Mouse (Mus musculus): Measurements from ENCODE around the gene Kcnk5. TPM values are rescaled to one million over a fixed set of nuclear protein-coding genes. Genes with fewer than 3 reads are reported as not detected.

The Kcnk5 gene
- total and polyA plus RNA-seq, 3 experiments = 9.3 to 10.9 TPM; not detected in 1

Other genes starting within 250 kb of the Kcnk5 start
- gene Gng2, start 204.2 kb downstream of the Kcnk5 start, total RNA-seq (2012; rRNA removed) = 3.3 and 8.9 TPM in 2 replicates
- 10 to 100 TPM in 1 of 2 experiments, not detected in 1; 17.2 TPM for gene Gng2, start 204.2 kb downstream of the Kcnk5 start, polyA plus RNA-seq (2012; ENCODE audit: insufficient read depth in 1 of 2, insufficient read length in 2 of 2, low read depth in 1 of 2, low replicate concordance in 2 of 2, missing spikeins in 1 of 2)
- gene Saysd1, start 43.3 kb downstream of the Kcnk5 start, total RNA-seq (2012; rRNA removed) = 2.0 and 3.2 TPM in 2 replicates
- 1 to 10 TPM in 1 of 2 experiments, not detected in 1; 4.4 TPM for gene Saysd1, start 43.3 kb downstream of the Kcnk5 start, polyA plus RNA-seq (2012; ENCODE audit: insufficient read depth in 1 of 2, insufficient read length in 2 of 2, low read depth in 1 of 2, low replicate concordance in 2 of 2, missing spikeins in 1 of 2)
- gene Kcnk16, start 87.4 kb upstream of the Kcnk5 start, total RNA-seq (2012; rRNA removed) = not detected in 2 replicates
- gene Kcnk16, start 87.4 kb upstream of the Kcnk5 start, polyA plus RNA-seq (2012; ENCODE audit: insufficient read depth in 1 of 2, insufficient read length in 2 of 2, low read depth in 1 of 2, low replicate concordance in 2 of 2, missing spikeins in 1 of 2) = not detected
- 9.9 and 10.3 TPM in 2 replicates for gene Nudt13, start 112.9 kb upstream of the Kcnk5 start, total RNA-seq (2012; rRNA removed)
- gene Nudt13, start 112.9 kb upstream of the Kcnk5 start, polyA plus RNA-seq (2012; ENCODE audit: insufficient read depth in 1 of 2, insufficient read length in 2 of 2, low read depth in 1 of 2, low replicate concordance in 2 of 2, missing spikeins in 1 of 2) = 10 to 100 TPM in 1 of 2 experiments, not detected in 1; 12.3 TPM
- gene Ecd, start 166.3 kb upstream of the Kcnk5 start, total RNA-seq (2012; rRNA removed) = 58.8 and 64.9 TPM in 2 replicates
- gene Ecd, start 166.3 kb upstream of the Kcnk5 start, polyA plus RNA-seq (2012; ENCODE audit: insufficient read depth in 1 of 2, insufficient read length in 2 of 2, low read depth in 1 of 2, low replicate concordance in 2 of 2, missing spikeins in 1 of 2) = 10 to 100 TPM in 1 of 2 experiments, not detected in 1; 72.2 TPM
- gene Fam149b, start 166.4 kb upstream of the Kcnk5 start, total RNA-seq (2012; rRNA removed) = 16.1 and 18.9 TPM in 2 replicates
- gene Fam149b, start 166.4 kb upstream of the Kcnk5 start, polyA plus RNA-seq (2012; ENCODE audit: insufficient read depth in 1 of 2, insufficient read length in 2 of 2, low read depth in 1 of 2, low replicate concordance in 2 of 2, missing spikeins in 1 of 2) = 10 to 100 TPM in 1 of 2 experiments, not detected in 1; 25.8 TPM
- 125 and 138 TPM in 2 replicates for gene Dnajc9, start 207.1 kb upstream of the Kcnk5 start, total RNA-seq (2012; rRNA removed)
- gene Dnajc9, start 207.1 kb upstream of the Kcnk5 start, polyA plus RNA-seq (2012; ENCODE audit: insufficient read depth in 1 of 2, insufficient read length in 2 of 2, low read depth in 1 of 2, low replicate concordance in 2 of 2, missing spikeins in 1 of 2) = 100 to 1,000 TPM; 114 to 385 TPM
- gene Mrps16, start 211.8 kb upstream of the Kcnk5 start, total RNA-seq (2012; rRNA removed) = 119 and 132 TPM in 2 replicates
- 100 to 1,000 TPM in 1 of 2 experiments, not detected in 1; 112 TPM for gene Mrps16, start 211.8 kb upstream of the Kcnk5 start, polyA plus RNA-seq (2012; ENCODE audit: insufficient read depth in 1 of 2, insufficient read length in 2 of 2, low read depth in 1 of 2, low replicate concordance in 2 of 2, missing spikeins in 1 of 2)

All from MEL (cell line).